Mouse (Mus musculus): ENCODE results near the gene Eif4a2.
"Not testable (repeated sequence)": the region's sequence is repeated elsewhere in the genome, so short reads cannot be mapped to it uniquely, and the experiment has no call there.

DNA sequence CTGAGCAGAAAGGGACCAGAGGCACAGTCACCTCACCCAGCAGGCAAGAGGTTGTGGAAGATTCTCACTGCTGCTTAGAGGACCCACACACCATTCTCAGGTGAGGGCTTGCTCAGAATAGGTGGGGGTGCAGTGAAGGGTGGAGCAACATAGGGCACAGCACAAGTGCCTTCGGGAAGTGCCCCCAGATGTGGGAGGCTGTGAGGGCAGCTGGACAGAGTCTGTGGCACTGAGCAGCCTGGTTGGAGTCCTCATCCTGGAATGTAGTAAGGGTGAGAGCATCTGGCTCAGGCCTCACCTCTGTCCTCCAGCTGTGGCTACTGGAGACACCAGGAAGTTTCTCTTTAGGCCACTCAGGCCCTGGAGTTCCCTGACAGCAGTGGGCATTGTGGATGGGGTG is 10.4 kb upstream of the Eif4a2 start:
- not testable (repeated sequence) for TF ChIP-seq CTCF, EP300 (IDR thresholded peaks at IDR 0.05; ENCODE audit: low read depth)

Data from heart, postnatal 0 days (tissue).